Mouse (Mus musculus) heart, embryonic 15.5 days (tissue): Measurements from ENCODE around the gene Gsta3. TPM values are rescaled to one million over a fixed set of nuclear protein-coding genes. Genes with fewer than 3 reads are reported as not detected.

Experiments
- ATAC-seq: fragments of 200-750 bp; cut with Nextera tagmentation; replicated peaks from 2 replicates; pipeline ENCODE4 v1.8.0; 2017; ENCODE audit warnings: low read depth, moderate TSS enrichment; ENCODE audit not compliant: insufficient number of reproducible peaks, insufficient read depth, low FRiP score
- H3K27ac ChIP-seq: fragments of 300-500 bp; sonication (generic); 2 replicates; pipeline ENCODE4 v1.5.1; 2015; ENCODE audit warnings: mild to moderate bottlenecking, inconsistent platforms
- H3K27me3 ChIP-seq: fragments of 300-500 bp; sonication (generic); 2 replicates; pipeline ENCODE4 v1.6.1; 2015; ENCODE audit warnings: inconsistent platforms
- H3K36me3 ChIP-seq: fragments of 300-500 bp; sonication (generic); 2 replicates; pipeline ENCODE4 v1.6.1; 2015; ENCODE audit warnings: mild to moderate bottlenecking, inconsistent platforms
- H3K4me1 ChIP-seq: fragments of 300-500 bp; sonication (generic); replicated peaks from 2 replicates; pipeline ENCODE4 v1.6.1; 2015; ENCODE audit warnings: inconsistent platforms
- H3K4me2 ChIP-seq: fragments of 300-500 bp; sonication (generic); 2 replicates; pipeline ENCODE4 v1.6.1; 2015; ENCODE audit warnings: inconsistent platforms, mild to moderate bottlenecking, moderate library complexity
- H3K4me3 ChIP-seq: fragments of 300-500 bp; sonication (generic); 2 replicates; pipeline ENCODE4 v1.5.1; 2015; ENCODE audit warnings: mild to moderate bottlenecking, inconsistent platforms
- H3K9ac ChIP-seq: fragments of 300-500 bp; sonication (generic); 2 replicates; pipeline ENCODE4 v1.6.1; 2015; ENCODE audit warnings: mild to moderate bottlenecking, inconsistent platforms
- H3K9me3 ChIP-seq: fragments of 300-500 bp; sonication (generic); replicated peaks from 2 replicates; pipeline ENCODE4 v1.6.1; 2016; ENCODE audit warnings: inconsistent platforms
- WGBS: fragments of 180-500 bp; shearing (Covaris S2); methylation state at CpG from one replicate; pipeline ENCODE4 v1.1.7; 2015; ENCODE audit warnings: mixed read lengths; 5-methylcytosine and 5-hydroxymethylcytosine counted together
- polyA plus RNA-seq: library from polyadenylated mRNA; unstranded; fragments of >200 nt; fragmentation: Nextera tagmentation; extraction: Ambion mirVana; gene quantifications from 2 replicates; pipeline ENCODE4 v1.2.1, GENCODE M21; 2015

Gene Gsta3
- polyA plus RNA-seq, 1 experiment from 2014 or later, result 0.68 TPM

GRCm38 (mm10) chr1:21314336-21314735 is 73.9 kb downstream of the Gsta3 start:
- Histone ChIP-seq H3K27me3 (no peaks in the 10 kb centered on the region), H3K4me3 (no peak overlapping the region), H3K4me1 (no peaks in the 10 kb centered on the region), H3K9ac (no peak overlapping the region), H3K27ac (no peak overlapping the region), H3K4me2 (no peak overlapping the region), H3K36me3 (no peaks in the 10 kb centered on the region), H3K9me3 (no peaks in the 10 kb centered on the region)
- 87% methylated on average over 2 of the region's 2 CpGs for WGBS
- ATAC-seq, result no peak

Other genes starting within 250 kb of the Gsta3 start
- gene Tram2, start 161.4 kb upstream of the Gsta3 start, polyA plus RNA-seq, result 3.4 and 4.3 TPM in 2 replicates
- gene Tmem14a, start 22.0 kb upstream of the Gsta3 start, polyA plus RNA-seq, result 9.0 and 9.6 TPM in 2 replicates
- 0.23 and 1.4 TPM in 2 replicates for gene Khdc1a, start 109.1 kb downstream of the Gsta3 start, polyA plus RNA-seq
- not detected in 2 replicates for gene Khdc1c, start 127.7 kb downstream of the Gsta3 start, polyA plus RNA-seq
- gene Khdc1b, start 143.0 kb downstream of the Gsta3 start, polyA plus RNA-seq, result 0.05 TPM in 1 of 2 replicates, not detected in the other